Mouse (Mus musculus): ENCODE measurements around the gene Olfr685.

The Olfr685 gene

GRCm38 (mm10) chr7:105185912-105186311 lies at the start of gene Olfr685:
Gene Olfr685, minus strand, starts transcription at chr7:105186012.
- DNase-seq (ENCODE audit: extremely low spot score, low read depth, low spot score): no peak

DNA sequence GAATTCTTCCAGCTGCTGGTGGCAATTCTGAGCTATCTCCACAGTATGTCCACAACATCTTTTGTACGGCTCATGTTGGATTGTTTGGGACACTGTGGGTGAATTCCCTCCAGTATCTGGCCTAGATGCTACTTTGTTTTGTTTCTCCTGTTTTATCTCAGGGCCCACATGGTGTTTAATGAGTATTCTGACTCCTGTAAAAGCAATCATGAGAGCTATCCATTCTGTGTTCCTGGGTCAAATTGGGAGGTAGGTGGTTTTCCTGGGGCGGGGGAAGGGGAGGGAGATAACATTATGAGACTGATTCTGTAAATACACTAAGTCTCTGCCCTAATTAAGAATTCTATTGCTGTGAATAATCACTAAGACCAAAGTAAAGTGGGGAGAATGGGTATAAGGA lies 43.6 kb upstream of the Olfr685 start:
- no peak for DNase-seq (ENCODE audit: extremely low spot score, low read depth, low spot score)

- DNase-seq (ENCODE audit: extremely low spot score, low read depth, low spot score): no peak
Measured at GRCm38 (mm10) chr7:105228138-105228537, 42.3 kb upstream of the Olfr685 start.

DNA sequence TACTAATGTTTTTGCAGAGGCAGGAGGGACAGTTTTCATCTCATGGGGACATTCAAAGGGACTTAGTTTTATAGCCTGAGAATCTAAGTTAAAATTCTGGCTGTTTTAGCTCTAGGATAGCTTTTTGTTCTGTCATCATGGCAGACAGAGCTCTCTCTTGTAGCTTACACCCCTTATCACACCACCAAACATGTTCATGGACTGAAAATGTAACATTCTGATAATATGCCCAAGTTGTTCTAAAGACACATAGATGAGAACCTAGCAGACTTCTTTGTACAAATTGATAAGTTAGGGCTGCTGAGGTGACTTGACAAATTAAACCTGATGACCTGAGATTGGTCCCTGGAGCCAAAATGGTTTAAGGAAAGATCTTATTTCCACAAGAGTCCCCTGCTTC lies 40.9 kb upstream of the Olfr685 start:
- DNase-seq (ENCODE audit: extremely low spot score, low read depth, low spot score): no peak

DNA sequence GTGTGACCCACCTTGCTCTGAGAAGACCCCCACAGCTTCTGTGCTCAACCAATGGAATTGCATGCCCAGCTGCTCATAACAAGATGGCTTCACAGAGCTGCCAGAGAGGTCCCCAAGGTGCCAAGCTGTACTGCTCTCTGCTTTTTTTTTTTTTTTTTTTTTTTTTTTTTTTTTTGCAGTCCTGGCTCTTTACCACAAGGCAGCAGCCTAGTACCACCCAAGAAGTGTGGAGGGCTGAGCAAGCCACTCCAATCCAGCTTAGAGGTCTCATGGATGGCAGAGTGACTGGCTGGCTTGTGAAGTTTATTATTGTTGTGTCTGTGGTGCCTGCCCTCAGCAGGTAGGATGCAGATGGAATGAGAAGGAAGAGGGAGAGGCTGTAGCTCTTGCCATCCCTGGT lies 40.3 kb upstream of the Olfr685 start:
- no peak for DNase-seq (ENCODE audit: extremely low spot score, low read depth, low spot score)

DNA sequence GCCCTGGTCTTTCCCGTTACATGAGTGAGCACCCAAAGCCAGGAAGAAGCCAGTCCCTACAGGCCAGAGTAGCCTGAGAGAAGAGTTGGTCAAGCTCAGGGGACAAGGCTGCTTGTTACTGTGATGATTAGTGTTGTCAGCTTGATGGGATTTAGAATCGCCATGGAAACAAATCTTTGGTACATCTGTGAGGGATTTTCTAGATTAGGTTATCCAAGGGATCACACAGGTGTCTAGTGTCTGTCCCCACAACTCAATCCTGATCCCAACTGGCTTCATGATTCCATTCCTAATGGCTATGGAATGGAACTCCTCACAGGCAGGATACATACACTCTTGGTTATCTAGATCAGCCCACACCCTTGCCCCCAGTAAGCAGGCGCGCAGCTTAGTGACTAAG lies 32.5 kb upstream of the Olfr685 start:
- no peak for DNase-seq (ENCODE audit: extremely low spot score, low read depth, low spot score)

DNA sequence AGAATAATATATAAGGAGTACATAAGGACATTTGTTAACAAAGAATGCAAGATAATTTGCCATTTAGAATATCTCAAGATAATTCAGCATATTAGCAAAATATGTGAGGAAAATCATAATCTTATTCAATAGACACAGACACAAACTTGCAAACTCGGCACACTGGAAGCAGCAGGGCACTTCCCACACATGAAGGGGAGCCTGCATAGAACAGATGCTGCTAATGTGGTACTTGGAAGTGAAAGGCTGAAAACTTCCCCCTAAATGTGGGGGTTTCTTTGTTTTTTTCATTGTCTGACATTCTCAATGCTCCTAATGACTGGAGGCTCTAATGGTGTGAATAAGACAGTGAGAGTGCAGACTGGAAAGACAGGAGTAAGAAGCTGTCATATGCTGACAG lies 28.9 kb upstream of the Olfr685 start:
- no peak for DNase-seq (ENCODE audit: extremely low spot score, low read depth, low spot score)

GRCm38 (mm10) chr7:105207385-105207784 lies 21.6 kb upstream of the Olfr685 start, which contains the start of gene Olfr686:
Gene Olfr686, minus strand, starts transcription at chr7:105207485.
- DNase-seq (ENCODE audit: extremely low spot score, low read depth, low spot score): no peak

DNA sequence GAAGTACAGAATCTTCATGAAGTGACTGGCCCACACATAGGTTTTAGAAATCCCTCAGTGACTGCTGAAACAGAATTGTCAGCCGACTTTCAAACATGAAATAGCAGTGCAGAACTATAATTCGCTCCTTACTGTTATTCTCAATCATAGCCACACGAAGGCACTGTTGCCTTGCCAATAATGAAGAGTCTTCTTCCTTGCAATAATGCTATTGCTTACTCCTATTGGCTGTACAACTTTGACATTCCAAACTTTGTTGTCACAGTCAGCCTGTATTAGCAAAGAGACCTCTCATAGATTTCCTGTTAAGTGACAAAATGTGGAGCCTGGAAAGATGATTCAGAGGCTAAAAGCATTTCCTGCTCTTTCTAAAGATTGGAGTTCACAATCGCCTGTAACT lies 15.0 kb downstream of the Olfr685 start:
- no peak for DNase-seq (ENCODE audit: extremely low spot score, low read depth, low spot score)

GRCm38 (mm10) chr7:105163553-105163952 lies 22.3 kb downstream of the Olfr685 start, which contains the start of gene Olfr684:
Gene Olfr684, minus strand, starts transcription at chr7:105163653.
- no peak for DNase-seq (ENCODE audit: extremely low spot score, low read depth, low spot score)

- DNase-seq (ENCODE audit: extremely low spot score, low read depth, low spot score): no peak
Measured at GRCm38 (mm10) chr7:105146912-105147311, 38.9 kb downstream of the Olfr685 start, which contains the start of gene Olfr683. Gene Olfr683, minus strand, starts transcription at chr7:105147012.

- no peak for DNase-seq (ENCODE audit: extremely low spot score, low read depth, low spot score)
Measured at GRCm38 (mm10) chr7:105141275-105141674, 44.5 kb downstream of the Olfr685 start.

Measured in hindlimb bud, embryonic 11.5 days (tissue).